Mouse (Mus musculus) c-Kit-negative CD71-positive TER-119-positive erythroid progenitor cells, embryonic 14.5 days (primary cell): ENCODE results near the gene Thrsp.
"Not testable (repeated sequence)": the region's sequence is repeated elsewhere in the genome, so short reads cannot be mapped to it uniquely, and the experiment has no call there.

Experiments used
- DNase-seq: peaks from one replicate; pipeline ENCODE4 v3.0.0-alpha.2; 2013; ENCODE audit warnings: low read depth, low spot score

Thrsp gene

DNA sequence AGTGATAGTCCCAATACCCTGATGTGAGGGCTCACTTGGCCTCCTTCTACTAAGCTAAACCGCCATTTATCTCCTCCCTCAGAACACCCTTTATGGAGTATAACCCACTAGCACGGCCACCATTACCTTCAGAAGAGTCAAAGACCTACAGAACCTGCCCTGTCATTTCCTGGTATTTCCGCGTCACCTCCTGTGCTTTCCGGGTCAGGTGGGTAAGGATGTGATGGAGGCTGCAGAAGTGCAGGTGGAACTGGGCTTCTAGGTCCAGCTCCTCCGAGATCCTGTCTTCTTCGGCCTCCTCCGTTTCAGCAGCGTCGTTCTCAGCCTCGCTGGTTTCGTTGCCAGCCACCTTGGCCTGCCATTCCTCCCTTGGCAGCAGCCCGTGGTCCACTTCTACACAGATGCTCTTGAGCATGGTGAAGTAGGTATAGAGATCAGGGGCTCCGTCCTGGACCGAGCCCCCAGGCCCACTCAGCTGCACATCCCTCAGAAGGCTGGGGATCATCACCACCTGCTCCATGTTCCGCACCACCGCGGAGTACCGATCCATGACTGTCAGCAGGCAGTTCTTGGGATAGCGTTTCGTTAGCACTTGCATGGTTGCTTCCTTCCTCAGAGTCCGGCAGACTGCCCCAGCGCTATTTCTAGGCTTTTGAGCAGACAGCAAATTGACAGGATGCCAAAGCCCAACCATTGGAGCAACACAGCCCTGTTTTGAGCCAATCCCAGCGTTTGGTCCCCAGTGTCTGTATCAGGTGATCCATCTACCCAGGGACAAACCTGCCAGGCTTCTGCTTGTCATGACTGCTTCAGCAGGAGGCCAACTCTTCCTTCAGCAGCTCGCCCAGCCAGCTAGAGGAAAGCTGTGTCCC, at the start of gene Thrsp:
Thrsp (minus strand) TSS at position 825 of the 872 bp plus-strand sequence.
- no peak for DNase-seq

DNA sequence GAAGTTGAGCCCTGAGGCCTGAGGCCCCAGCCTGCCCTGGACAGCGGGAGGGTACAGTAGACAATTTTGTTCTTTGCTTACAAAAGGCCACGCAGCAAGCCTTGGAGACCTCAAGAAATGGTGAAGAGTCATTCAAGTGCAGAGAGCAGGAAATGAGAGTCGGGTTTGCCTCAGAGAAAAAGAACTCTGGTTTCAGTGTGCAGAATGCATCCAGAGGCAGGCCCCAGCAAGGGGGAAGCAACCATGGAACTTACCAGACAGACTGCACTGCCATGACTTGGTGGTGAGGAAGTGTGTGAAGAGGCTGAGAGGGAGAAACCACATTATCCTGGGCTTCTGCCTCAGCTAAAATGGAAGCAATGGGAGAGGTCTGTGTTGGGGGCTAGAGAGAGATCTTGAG, 38.0 kb upstream of the Thrsp start:
- no peak for DNase-seq

- DNase-seq, result no peak
Measured at GRCm38 (mm10) chr7:97454795-97455194, 37.3 kb upstream of the Thrsp start.

GRCm38 (mm10) chr7:97453141-97453921, 35.8 kb upstream of the Thrsp start:
- peak; percentile 78 for DNase-seq

DNA sequence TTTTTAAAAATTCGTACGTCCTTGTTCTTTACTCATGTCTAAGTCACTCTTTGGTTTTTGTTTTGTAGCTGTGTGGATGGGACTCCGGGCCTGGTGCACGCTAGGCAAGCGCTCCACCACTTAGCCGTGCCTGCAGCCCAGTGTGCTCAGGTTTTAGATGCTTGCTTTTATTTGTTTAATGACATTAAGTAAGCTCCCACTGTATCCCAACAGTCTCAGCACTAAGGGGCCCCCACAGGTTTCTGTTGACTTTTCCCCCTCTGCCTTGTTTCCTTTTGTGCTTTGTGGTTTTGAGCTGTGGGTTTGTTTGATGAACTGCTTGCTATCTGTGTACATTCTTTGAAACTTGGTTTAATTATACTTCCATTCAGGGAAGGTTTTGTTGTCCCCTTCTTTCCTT, 34.7 kb upstream of the Thrsp start:
- no peak for DNase-seq

DNA sequence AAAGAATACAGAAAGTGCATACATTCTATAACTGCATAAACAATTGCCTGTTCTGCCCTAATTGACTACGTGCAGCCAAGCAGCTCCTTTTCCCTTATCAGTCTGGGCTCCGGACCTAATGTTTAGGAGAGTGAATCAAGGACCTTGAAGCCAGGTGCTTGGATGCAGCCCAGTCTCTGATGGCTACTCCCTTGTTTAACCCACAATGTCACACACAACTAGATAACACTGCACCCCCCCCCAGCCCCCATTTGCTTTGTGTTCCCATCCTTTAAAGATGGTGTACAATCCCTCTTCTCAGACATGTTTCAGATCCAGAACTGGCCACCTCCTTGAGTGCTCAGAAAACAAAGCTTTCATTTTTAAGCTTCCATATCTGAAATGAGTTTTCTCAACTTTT, 33.5 kb upstream of the Thrsp start, which contains the start of gene Kctd14:
Kctd14 (plus strand) TSS at position 301 of the 400 bp plus-strand sequence.
- DNase-seq, result not testable (repeated sequence)

- no peak for DNase-seq
Measured at GRCm38 (mm10) chr7:97447050-97447531, 29.6 kb upstream of the Thrsp start.

DNA sequence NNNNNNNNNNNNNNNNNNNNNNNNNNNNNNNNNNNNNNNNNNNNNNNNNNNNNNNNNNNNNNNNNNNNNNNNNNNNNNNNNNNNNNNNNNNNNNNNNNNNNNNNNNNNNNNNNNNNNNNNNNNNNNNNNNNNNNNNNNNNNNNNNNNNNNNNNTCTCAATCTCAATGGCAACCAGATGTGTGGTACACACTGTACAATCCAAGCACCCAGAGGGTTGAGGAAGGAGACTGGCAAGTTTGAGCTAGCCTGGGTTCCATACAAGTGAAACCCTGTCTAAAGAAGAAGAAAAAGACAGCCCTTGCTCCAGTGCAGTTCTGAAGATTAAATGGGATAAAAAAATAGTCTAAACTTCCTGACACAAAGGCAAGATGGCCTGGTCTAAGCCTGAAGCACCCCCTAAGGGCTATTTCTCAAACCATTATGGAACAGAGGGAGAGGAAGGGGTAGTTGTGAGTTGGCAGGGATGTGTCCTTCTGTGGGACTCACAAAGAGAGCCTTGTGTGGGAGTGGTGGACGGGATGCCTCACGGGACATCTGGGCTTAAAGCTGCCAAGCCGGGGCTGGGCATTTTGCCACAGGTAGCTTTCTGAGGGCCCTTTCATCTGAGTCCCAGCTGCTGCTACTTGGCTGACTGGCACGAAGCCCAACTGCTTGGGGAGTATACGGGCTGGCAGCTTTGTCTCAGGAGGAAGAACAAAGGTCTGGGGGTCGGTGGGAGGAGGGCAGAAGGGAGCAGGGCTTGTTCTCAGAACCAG, 28.8 kb upstream of the Thrsp start:
- DNase-seq, result no peak

DNA sequence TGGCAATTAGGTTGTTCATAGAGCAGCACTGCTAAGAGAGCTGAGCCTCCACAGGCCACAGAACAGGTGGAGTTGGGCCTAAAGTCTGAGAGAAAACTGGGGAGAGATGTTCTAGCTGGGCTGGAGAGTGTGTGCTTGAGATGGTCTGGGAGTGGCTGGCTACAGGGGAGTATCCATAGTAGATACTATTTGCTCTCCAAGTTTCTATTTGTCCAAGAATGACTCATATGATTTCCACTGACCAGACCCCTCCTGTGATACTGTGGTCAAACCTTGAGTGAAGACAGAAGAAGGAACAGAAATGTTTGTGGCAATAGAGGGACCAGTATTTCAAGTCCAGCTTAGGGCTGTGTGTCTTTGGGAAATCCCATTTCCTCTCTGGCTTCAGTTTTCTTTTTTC, 21.5 kb upstream of the Thrsp start:
- DNase-seq, result no peak

DNA sequence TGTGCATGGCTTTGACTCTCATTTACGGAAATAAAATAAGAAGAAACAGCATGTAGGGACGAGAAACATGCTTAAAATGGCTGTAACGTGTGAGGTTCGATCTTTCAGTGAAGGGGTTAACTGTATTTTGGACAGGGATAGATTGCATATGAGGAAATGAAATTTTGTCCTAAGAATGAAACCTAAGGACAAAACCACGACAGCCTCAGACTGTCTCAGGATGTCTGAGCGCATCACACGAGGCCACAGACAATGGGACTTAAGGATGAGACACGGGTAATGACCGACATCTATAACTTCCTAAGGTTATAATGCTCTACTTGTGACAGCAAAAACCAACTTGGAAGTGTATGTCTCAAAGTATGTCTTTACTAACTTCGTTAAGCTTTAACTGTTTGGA, 17.0 kb upstream of the Thrsp start:
- DNase-seq, result no peak

DNA sequence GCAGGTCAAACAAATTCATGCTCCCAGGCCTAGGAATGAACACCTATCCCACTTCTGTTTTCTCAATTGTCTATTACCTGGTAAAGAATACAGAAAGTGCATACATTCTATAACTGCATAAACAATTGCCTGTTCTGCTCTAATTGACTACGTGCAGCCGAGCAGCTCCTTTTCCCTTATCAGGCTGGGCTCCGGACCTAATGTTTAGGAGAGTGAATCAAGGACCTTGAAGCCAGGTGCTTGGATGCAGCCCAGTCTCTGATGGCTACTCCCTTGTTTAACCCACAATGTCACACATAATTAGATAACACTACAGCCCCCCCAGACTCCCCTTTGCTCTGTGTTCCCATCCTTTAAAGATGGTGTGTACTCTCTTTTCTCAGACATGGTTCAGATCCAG, 16.0 kb upstream of the Thrsp start:
- not testable (repeated sequence) for DNase-seq

DNA sequence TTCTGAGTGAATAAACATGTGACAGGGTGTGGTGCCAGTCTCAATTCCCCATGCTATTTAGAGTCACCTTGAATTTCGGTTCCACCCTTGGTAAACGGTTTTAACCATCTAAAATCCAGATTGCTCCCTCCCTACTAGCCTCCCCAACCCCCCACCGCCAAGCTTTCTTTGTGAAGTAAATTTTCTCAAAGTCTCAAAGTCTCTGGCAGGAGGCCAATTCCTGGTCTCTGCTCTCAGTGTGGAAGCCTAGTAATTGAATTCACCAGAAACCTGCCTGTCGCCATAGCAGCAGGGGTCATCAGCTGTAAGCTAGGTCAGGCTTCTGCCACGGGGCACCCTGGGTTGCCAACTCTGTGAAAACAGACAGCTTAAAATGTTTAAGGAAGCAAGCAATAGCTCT, 12.2 kb upstream of the Thrsp start:
- DNase-seq, result no peak

DNA sequence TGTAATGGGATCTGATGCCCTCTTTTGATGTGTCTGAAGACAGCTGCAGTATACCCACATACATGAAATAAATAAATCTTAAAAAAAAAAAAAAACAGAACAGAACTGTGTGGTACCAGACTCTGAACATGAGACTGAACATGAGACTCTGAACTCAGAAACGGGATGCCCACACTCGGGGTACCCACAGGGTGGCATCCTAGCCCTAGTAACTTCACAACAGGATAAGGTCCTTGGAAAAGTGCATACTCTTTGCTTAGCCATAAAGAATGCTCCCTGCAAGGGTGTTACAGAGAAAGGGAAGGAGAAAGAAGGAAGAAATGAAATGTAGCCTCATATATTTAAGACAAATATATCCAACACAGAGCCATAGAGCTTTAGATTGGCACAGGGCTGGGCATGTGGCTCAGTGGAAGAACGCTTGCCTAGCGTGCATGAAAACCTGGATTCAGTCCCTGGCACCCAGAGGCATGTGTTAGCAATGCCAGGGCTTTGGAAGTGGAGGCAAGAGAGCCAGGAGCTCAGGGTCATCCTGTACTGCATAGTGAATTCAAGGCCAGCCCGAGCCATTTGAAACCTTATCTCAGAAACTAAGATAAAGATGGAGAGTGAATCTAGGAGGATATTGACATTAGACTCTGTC, 10.4 kb upstream of the Thrsp start:
- no peak for DNase-seq

GRCm38 (mm10) chr7:97427296-97427695, 9.8 kb upstream of the Thrsp start:
- DNase-seq, result no peak

DNA sequence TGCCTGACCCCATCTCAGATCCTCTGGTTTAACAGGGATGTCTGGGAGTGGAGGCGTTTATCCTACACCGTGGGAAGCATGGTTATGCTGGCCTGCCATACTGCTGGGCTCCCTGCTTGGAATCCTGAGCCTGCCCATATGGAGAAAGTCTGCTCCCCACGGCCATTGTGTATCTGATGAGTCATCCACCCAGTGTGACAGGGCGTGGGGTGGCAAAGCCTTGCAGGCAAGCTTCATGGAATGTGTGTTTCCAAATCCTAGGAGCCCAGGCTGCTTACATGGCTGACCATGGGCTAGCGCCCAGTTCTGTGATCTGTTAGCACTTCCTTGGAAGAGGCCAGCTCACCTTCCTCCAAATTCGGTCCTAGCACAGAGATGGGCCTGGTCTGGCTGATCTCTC, 9.0 kb upstream of the Thrsp start:
- DNase-seq, result no peak

DNA sequence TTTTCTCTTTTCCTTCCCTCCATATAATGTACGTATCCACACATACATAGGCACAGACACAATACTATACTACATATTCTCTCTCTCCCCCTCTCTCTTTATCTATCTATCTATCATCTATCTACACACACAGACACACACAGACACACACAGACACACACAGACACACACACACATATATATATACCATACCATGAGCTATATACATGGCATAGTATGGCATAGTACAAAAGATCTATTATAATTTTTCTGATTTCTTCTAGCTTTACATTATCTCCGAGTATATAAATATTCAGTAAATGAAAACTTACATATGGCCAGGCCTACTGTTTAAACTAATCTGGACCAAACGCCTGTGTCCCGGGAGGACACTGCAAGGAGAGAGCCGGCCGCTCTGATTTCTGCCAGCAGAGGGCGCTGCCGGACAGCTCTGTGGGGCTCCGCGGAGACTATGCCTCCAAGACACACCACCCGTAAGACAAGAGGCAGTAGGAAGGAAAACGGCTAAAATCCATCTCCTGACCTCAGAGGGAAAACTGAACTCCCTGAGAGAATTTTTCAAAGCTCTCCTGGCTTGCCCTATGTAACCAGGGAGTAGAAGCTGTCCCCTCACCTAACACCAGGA, 7.2 kb upstream of the Thrsp start:
- DNase-seq, result peak; percentile 63

- no peak for DNase-seq
Measured at GRCm38 (mm10) chr7:97423754-97424153, 6.2 kb upstream of the Thrsp start.

GRCm38 (mm10) chr7:97420958-97421651, 3.6 kb upstream of the Thrsp start:
- no peak for DNase-seq

GRCm38 (mm10) chr7:97420406-97420805, 2.9 kb upstream of the Thrsp start:
- DNase-seq, result no peak

GRCm38 (mm10) chr7:97419163-97419562, 1.6 kb upstream of the Thrsp start:
- no peak for DNase-seq
